Mouse (Mus musculus) heart, adult 8-10 months (tissue): Measurements from ENCODE around the gene Egfl8. TPM values are rescaled to one million over a fixed set of nuclear protein-coding genes. Genes with fewer than 3 reads are reported as not detected.

ENCODE experiments used
- DNase-seq: peaks from one replicate; pipeline ENCODE4 v3.0.0; 2022; ENCODE audit warnings: low spot score
- total RNA-seq, 4 experiments: library from RNA; stranded (reverse); gene quantifications; 2 replicates each; pipeline ENCODE4 v1.2.4; 2022

Egfl8 gene
- total RNA-seq, 4 experiments from 2014 or later: 0.94 to 1.3 (median 1.0) TPM

GRCm38 (mm10) chr17:34627943-34628643 is 12.3 kb upstream of the Egfl8 start, which contains the start of gene Ppt2:
Gene Ppt2 (minus strand): TSS chr17:34628510.
- no peak for DNase-seq

- DNase-seq: peak; percentile 88
These were observed 11.5 kb upstream of the Egfl8 start for GRCm38 (mm10) chr17:34627093-34627942.

GRCm38 (mm10) chr17:34626773-34627092 is 11.0 kb upstream of the Egfl8 start:
- no peak for DNase-seq

- DNase-seq: no peak
These were observed 10.4 kb upstream of the Egfl8 start for GRCm38 (mm10) chr17:34626062-34626772.

GRCm38 (mm10) chr17:34624981-34625380 is 9.2 kb upstream of the Egfl8 start:
- DNase-seq: no peak

GRCm38 (mm10) chr17:34623161-34623560 is 7.4 kb upstream of the Egfl8 start:
- no peak for DNase-seq

GRCm38 (mm10) chr17:34621006-34621405 is 5.2 kb upstream of the Egfl8 start:
- no peak for DNase-seq

- DNase-seq: peak; percentile 81
These were observed 3.2 kb upstream of the Egfl8 start for GRCm38 (mm10) chr17:34618999-34619398.

GRCm38 (mm10) chr17:34613830-34614229 is 1.9 kb downstream of the Egfl8 start:
- DNase-seq: no peak

- DNase-seq: no peak
These were observed 2.6 kb downstream of the Egfl8 start for GRCm38 (mm10) chr17:34613054-34613645.

- no peak for DNase-seq
These were observed 4.7 kb downstream of the Egfl8 start for GRCm38 (mm10) chr17:34611050-34611449.

- no peak for DNase-seq
These were observed 7.8 kb downstream of the Egfl8 start for GRCm38 (mm10) chr17:34607997-34608396.

- no peak for DNase-seq
These were observed 9.4 kb downstream of the Egfl8 start for GRCm38 (mm10) chr17:34606186-34607039.

- peak; percentile 97 for DNase-seq
These were observed 10.2 kb downstream of the Egfl8 start for GRCm38 (mm10) chr17:34605609-34606008.

- no peak for DNase-seq
These were observed 11.1 kb downstream of the Egfl8 start for GRCm38 (mm10) chr17:34604511-34605237.

- DNase-seq: peak; percentile 99
These were observed 11.7 kb downstream of the Egfl8 start, which contains the start of gene Agpat1 for GRCm38 (mm10) chr17:34604061-34604508. Gene Agpat1 (plus strand): TSS chr17:34604262.

- peak; percentile 100 for DNase-seq
These were observed 12.3 kb downstream of the Egfl8 start, which contains the start of gene Rnf5 for GRCm38 (mm10) chr17:34603375-34604060. Gene Rnf5 (minus strand): TSS chr17:34603690.

GRCm38 (mm10) chr17:34601796-34602195 is 14.0 kb downstream of the Egfl8 start:
- DNase-seq: no peak

- DNase-seq: no peak
These were observed 15.9 kb downstream of the Egfl8 start for GRCm38 (mm10) chr17:34599891-34600290.
